Mouse (Mus musculus) liver, postnatal 0 days (tissue): ENCODE data around the gene Ehd3. TPM values are rescaled to one million over a fixed set of nuclear protein-coding genes. Genes with fewer than 3 reads are reported as not detected.

Experiments
- ATAC-seq: fragments of 200-750 bp; cut with Nextera tagmentation; 2 replicates; pipeline ENCODE4 v1.8.0; 2017; ENCODE audit warnings: mild to moderate bottlenecking, moderate library complexity
- DNase-seq: peaks from one replicate; pipeline ENCODE4 v3.0.0-alpha.2; 2016
- H3K27ac ChIP-seq: fragments of 300-500 bp; sonication (generic); 2 replicates; pipeline ENCODE4 v1.5.1; 2014; ENCODE audit warnings: antibody characterized with exemption, moderate library complexity, mild to moderate bottlenecking, low read depth
- H3K27me3 ChIP-seq: fragments of 300-500 bp; sonication (generic); 2 replicates; pipeline ENCODE4 v1.6.1; 2014; ENCODE audit warnings: low read length, control low read depth, mixed read lengths; ENCODE audit not compliant: insufficient read depth
- H3K36me3 ChIP-seq: fragments of 300-500 bp; sonication (generic); replicated peaks from 2 replicates; pipeline ENCODE4 v1.6.1; 2014; ENCODE audit warnings: mild to moderate bottlenecking, control low read depth, low read length, moderate library complexity, mixed read lengths; ENCODE audit not compliant: insufficient read depth
- H3K4me1 ChIP-seq: fragments of 300-500 bp; sonication (generic); 2 replicates; pipeline ENCODE4 v1.6.1; 2014; ENCODE audit warnings: antibody characterized with exemption, mild to moderate bottlenecking, control low read depth; ENCODE audit not compliant: insufficient read depth
- H3K4me2 ChIP-seq: fragments of 300-500 bp; sonication (generic); 2 replicates; pipeline ENCODE4 v1.6.1; 2014; ENCODE audit warnings: low read depth, mild to moderate bottlenecking, low read length, moderate library complexity, mixed read lengths
- H3K4me3 ChIP-seq: fragments of 300-500 bp; sonication (generic); 2 replicates; pipeline ENCODE4 v1.5.1; 2014; ENCODE audit warnings: low read depth, low read length
- H3K9ac ChIP-seq: fragments of 300-500 bp; sonication (generic); replicated peaks from 2 replicates; pipeline ENCODE4 v1.6.1; 2014; ENCODE audit warnings: mild to moderate bottlenecking, moderate library complexity
- H3K9me3 ChIP-seq: fragments of 300-500 bp; sonication (generic); 2 replicates; pipeline ENCODE4 v1.6.1; 2016; ENCODE audit warnings: mild to moderate bottlenecking, control low read depth, low read length, mixed read lengths
- CTCF ChIP-seq: sonication (generic); IDR thresholded peaks from 2 replicates; pipeline ENCODE4 v1.5.1; 2016; ENCODE audit warnings: antibody characterized with exemption, low read depth
- EP300 ChIP-seq: IDR thresholded peaks from 2 replicates; pipeline ENCODE4 v1.6.1; 2016; ENCODE audit warnings: antibody characterized with exemption, low read depth, mild to moderate bottlenecking
- WGBS: fragments of 180-500 bp; shearing (Covaris S2); extraction: QIAGEN DNeasy Blood & Tissue Kit; methylation state at CpG from one replicate; pipeline ENCODE4 v1.1.7; 2014; ENCODE audit not compliant: insufficient replicate concordance; 5-methylcytosine and 5-hydroxymethylcytosine counted together
- polyA plus RNA-seq: library from polyadenylated mRNA; unstranded; fragments of >200 nt; fragmentation: Nextera tagmentation; extraction: Ambion mirVana; gene quantifications from 2 replicates; pipeline ENCODE4 v1.2.1, GENCODE M21; 2015

Gene Ehd3
- polyA plus RNA-seq, 1 experiment from 2014 or later, result 22.5 TPM

- no peaks in the 10 kb centered on the region for H3K4me1 ChIP-seq
- TF ChIP-seq CTCF (no peak), EP300 (no peak)
- no peak for DNase-seq
- H3K36me3 ChIP-seq, result no peaks in the 10 kb centered on the region
- no peak overlapping the region for H3K4me2 ChIP-seq
- no peaks in the 10 kb centered on the region for H3K9me3 ChIP-seq
- no peaks in the 10 kb centered on the region for H3K27me3 ChIP-seq
- H3K4me3 ChIP-seq, result no peak overlapping the region
- WGBS, result 72% methylated on average over 14 of the region's 14 CpGs
- H3K27ac ChIP-seq, result no peak overlapping the region
- ATAC-seq, result no peak
- no peak overlapping the region for H3K9ac ChIP-seq
These were observed 67.1 kb downstream of the Ehd3 start for GRCm38 (mm10) chr17:73870956-73871605.

- H3K36me3 ChIP-seq, result no peaks in the 10 kb centered on the region
These were observed 71.3 kb downstream of the Ehd3 start for GRCm38 (mm10) chr17:73875268-73875667.

GRCm38 (mm10) chr17:73875674-73876073, 71.7 kb downstream of the Ehd3 start:
- H3K4me3 ChIP-seq, result no peak overlapping the region
- H3K36me3 ChIP-seq, result no peaks in the 10 kb centered on the region
- H3K27ac ChIP-seq, result no peak overlapping the region
- H3K9ac ChIP-seq, result no peak overlapping the region
- TF ChIP-seq EP300 (no peak), CTCF (no peak)
- WGBS, result 49% methylated on average over 7 of the region's 7 CpGs
- H3K9me3 ChIP-seq, result no peaks in the 10 kb centered on the region
- 0 out of 2 replicates have a peak, but pooled peaks have one; percentile 17 for ATAC-seq
- H3K4me1 ChIP-seq, result no peaks in the 10 kb centered on the region
- no peak for DNase-seq
- no peaks in the 10 kb centered on the region for H3K27me3 ChIP-seq
- H3K4me2 ChIP-seq, result no peak overlapping the region

More at GRCm38 (mm10) chr17:73875268-73875667, 71.3 kb downstream of the Ehd3 start:
- 46% methylated on average over 4 of the region's 4 CpGs for whole genome bisulfite sequencing
- H3K9me3 ChIP-seq, result no peaks in the 10 kb centered on the region
- H3K4me3 ChIP-seq, result no peak overlapping the region
- TF ChIP-seq EP300 (no peak), CTCF (no peak)
- DNase-seq, result no peak
- H3K4me2 ChIP-seq, result no peak overlapping the region
- no peak overlapping the region for H3K27ac ChIP-seq
- H3K27me3 ChIP-seq, result no peaks in the 10 kb centered on the region
- H3K4me1 ChIP-seq, result no peaks in the 10 kb centered on the region
- ATAC-seq, result no peak
- H3K9ac ChIP-seq, result no peak overlapping the region

GRCm38 (mm10) chr17:73879262-73879916, 75.5 kb downstream of the Ehd3 start:
- no peak for DNase-seq

GRCm38 (mm10) chr17:73880286-73880685, 76.4 kb downstream of the Ehd3 start:
- Histone ChIP-seq H3K27me3 (no peaks in the 10 kb centered on the region), H3K27ac (no peak overlapping the region), H3K36me3 (no peaks in the 10 kb centered on the region), H3K9ac (no peak overlapping the region), H3K4me2 (no peak overlapping the region), H3K9me3 (no peaks in the 10 kb centered on the region), H3K4me3 (no peak overlapping the region), H3K4me1 (no peaks in the 10 kb centered on the region)
- DNase-seq (no peak), ATAC-seq (no peak)
- no peak for TF ChIP-seq EP300
- TF ChIP-seq CTCF, result no peak
- 66% methylated on average over 6 of the region's 6 CpGs for WGBS

More at GRCm38 (mm10) chr17:73879262-73879916, 75.5 kb downstream of the Ehd3 start:
- Histone ChIP-seq H3K4me3 (no peak overlapping the region), H3K36me3 (no peaks in the 10 kb centered on the region), H3K9ac (no peak overlapping the region), H3K4me2 (no peak overlapping the region), H3K9me3 (no peaks in the 10 kb centered on the region), H3K27me3 (no peaks in the 10 kb centered on the region), H3K27ac (no peak overlapping the region), H3K4me1 (no peaks in the 10 kb centered on the region)
- ATAC-seq, result no peak
- TF ChIP-seq EP300, result no peak
- WGBS, result 89% methylated on average over 10 of the region's 10 CpGs

GRCm38 (mm10) chr17:73881295-73881694, 77.4 kb downstream of the Ehd3 start:
- 23% methylated on average over 6 of the region's 6 CpGs for WGBS
- ATAC-seq, result no peak
- H3K9me3 ChIP-seq, result no peaks in the 10 kb centered on the region
- TF ChIP-seq CTCF (no peak), EP300 (0 out of 2 replicates have a peak, but pooled peaks have one; percentile 27)
- H3K36me3 ChIP-seq, result no peaks in the 10 kb centered on the region
- no peak overlapping the region for H3K27ac ChIP-seq
- H3K4me1 ChIP-seq, result no peaks in the 10 kb centered on the region
- no peaks in the 10 kb centered on the region for H3K27me3 ChIP-seq
- no peak overlapping the region for H3K4me2 ChIP-seq
- no peak overlapping the region for H3K9ac ChIP-seq
- H3K4me3 ChIP-seq, result no peak overlapping the region
- DNase-seq, result no peak

Other genes with a start within 250 kb of the Ehd3 start
- 0.06 and 0.08 TPM in 2 replicates for gene Galnt14, start 93.7 kb upstream of the Ehd3 start, polyA plus RNA-seq
- gene Xdh, start 146.1 kb downstream of the Ehd3 start, polyA plus RNA-seq, result 5.8 and 7.0 TPM in 2 replicates
- not detected in 2 replicates for gene Srd5a2, start 243.8 kb downstream of the Ehd3 start, polyA plus RNA-seq